Mouse (Mus musculus): ENCODE results near the gene Fjx1.

Fjx1 gene

DNA sequence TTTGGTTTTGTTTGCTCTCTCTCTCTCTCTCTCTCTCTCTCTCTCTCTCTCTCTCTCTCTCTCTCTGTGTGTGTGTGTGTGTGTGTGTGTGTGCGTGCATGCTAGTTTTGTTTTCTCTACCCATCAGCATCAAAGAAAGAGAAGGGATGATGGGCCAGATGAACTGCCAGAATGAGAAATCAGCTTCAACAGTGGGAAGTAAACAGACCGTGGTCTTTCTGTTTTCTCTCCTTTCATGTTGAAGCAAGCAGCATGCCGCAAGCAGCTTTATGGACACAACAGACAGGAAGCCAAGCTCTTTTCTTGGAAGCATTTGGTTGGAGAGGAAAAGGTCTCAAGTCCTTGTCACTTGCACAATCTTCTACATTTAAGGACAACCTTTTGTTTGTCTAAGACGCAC is 21.2 kb downstream of the Fjx1 start:
- in situ Hi-C loops (cut with MboI; ENCODE audit: unreplicated experiment in 2 of 2): no loop called here

DNA sequence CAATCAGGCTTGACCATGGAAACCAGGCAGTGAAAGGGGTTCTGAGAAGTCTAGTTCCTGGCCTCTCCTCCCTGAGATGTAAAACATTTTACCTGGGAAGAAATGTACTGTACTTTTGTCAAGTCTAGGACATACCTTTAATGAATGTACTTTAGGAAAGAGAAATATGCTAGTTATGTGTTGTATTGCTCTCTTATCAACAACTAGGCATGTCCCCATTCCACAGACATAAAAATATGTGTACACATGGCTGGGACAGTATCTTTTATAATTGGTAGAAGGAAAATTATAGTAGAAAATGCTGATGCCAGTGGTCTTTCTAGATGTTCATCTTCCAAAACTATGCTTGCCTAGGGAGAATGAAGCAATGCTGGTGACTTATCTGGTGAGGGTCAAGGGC is 24.3 kb downstream of the Fjx1 start:
- in situ Hi-C loops (cut with MboI; ENCODE audit: unreplicated experiment in 2 of 2): no loop called here

DNA sequence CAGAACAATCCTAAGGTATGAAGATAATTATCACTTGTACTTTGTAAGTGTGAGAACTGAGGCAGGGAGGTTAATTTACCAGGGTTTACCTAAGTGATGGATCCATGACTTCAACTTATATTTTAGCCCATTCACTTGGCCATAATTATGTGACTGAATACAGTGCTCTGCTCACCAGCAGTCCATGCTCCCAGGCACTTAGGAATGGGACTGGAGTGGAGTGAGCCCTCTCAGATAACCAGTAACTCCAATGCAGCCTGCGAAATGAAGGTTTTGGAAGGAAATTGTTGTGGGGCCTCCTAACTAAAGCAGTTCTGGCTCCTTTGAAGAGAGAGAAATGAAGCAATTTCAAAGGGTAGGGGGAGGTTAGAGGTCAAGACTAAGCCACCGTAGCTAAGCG is 25.9 kb downstream of the Fjx1 start:
- in situ Hi-C loops (cut with MboI; ENCODE audit: unreplicated experiment in 2 of 2): no loop called here

DNA sequence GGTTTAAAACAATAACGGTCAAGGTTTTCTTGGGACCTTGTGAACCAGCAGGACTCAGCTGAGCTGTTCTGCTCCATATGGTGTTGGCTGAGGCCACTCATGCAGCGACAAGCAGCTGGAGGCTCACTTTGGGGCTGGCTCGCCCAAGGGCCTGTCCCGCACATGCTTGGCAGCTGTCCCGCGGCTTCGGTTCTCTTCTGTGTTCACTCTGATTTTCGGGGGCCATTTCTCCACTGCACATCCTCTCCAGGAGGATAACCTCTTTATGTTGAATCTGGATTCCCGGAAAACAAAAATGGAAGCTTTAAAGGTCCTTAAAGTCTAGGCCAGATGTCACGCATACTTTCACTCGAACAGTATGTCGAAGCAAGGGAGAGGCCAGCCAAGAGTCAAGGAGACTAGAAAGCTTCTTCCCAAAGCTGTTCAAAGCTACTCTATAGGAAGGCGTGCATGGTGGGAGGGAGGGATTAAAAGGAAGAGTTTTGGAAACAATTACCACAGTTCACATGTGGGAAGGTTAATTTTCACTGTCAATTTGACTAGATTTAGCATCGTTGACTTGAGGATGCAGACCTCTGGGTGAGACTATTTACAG is 36.1 kb downstream of the Fjx1 start:
- in situ Hi-C loops (cut with MboI; ENCODE audit: unreplicated experiment in 2 of 2): no loop called here

DNA sequence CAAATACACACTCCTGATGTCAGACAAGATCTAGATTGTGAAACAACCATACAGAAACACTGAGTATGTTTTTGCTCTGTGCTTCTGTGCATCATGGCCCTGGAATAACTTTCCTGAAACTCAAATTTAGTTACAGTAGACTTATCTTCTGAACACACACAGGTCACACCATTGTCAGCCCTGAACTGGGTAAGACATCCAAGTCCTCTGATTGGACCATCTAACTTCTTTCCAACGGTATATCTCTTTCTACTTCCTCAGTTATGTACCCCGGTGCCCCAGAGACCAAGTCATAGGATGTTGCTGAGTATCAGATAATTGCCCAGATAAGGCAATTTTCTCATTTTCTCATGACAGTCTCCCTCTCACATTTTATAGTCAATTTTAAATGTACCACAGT is 39.6 kb downstream of the Fjx1 start:
- in situ Hi-C loops (cut with MboI; ENCODE audit: unreplicated experiment in 2 of 2): no loop called here

DNA sequence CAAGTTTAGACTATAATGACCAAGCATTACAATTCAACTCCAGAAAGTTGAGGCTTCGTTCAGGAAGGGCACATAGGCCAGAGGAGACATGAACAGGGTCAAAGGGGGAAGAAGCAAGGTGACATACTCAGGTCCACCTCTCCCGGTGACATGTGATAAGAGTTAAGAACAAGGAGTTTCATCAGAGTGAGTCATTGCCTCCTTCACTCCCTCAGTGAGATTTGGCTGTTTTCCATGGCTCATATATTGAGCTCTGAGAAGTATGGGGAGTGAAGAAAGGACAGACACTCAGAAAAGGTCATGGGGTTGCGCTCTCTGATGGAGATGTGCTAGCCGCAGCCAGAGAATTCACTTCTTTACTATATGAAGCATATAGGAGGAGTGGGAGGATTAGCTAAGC is 41.7 kb downstream of the Fjx1 start:
- in situ Hi-C loops (cut with MboI; ENCODE audit: unreplicated experiment in 2 of 2): no loop called here

DNA sequence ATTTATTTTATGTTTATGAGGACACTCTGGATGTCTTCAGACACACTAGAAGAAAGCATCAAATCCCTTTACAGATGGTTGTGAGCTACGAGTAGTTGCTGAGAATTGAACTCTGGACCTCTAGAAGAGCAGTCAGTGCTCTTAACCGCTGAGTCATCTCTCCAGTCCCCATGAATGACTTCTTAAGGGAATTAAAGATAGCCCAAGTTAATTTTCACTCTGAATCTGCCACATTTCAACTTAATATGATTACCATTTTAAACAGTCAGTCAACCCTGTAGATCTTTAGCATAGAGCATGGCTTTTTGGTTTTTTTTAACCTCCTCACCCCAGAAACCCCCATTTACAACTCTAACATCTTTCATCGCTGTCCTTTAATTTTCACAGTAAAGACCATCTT is 42.6 kb downstream of the Fjx1 start:
- in situ Hi-C loops (cut with MboI; ENCODE audit: unreplicated experiment in 2 of 2): no loop called here

DNA sequence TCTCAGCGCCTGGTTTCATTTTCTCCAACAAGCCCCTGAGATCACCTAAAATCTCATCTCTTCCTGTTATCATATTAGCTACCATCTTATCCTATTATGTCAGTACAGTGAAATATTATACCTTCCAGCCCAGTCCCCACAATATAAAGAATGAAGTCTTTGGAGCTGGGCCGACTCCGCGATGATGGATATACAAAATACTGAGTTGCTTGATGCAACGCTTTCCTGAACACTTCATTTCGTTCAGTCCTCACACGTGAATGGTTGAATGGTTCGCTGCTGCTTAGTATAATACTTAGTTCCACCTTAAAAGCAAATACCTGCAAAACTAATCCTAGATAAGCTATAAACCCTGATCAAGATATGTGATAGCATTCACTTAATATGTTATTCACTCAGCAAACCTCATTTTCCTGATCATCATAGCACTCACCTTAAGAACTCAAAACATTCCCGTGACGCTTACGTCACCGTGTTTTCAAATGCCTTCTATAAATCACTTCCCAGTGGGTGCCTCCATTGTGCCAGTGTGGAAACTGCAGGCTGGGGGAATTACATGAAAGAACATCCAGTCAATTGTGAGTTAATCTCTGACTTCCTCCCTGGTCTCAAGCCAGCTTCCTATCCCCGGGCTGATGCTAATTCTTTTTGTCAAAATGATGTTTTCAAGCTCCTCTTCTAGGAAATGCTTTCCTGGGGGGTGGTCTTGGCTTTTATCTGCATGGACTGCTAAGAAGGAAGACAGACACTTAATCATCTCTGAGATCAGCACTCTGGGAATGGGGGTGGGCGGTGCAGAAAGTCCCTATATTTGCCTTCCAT is 44.7 kb downstream of the Fjx1 start, which contains the start of gene Trim44:
TSS of gene Trim44 (minus strand) at position 466 of the 822 bp plus-strand sequence.
- in situ Hi-C loops (cut with MboI; ENCODE audit: unreplicated experiment in 2 of 2): no loop called here

DNA sequence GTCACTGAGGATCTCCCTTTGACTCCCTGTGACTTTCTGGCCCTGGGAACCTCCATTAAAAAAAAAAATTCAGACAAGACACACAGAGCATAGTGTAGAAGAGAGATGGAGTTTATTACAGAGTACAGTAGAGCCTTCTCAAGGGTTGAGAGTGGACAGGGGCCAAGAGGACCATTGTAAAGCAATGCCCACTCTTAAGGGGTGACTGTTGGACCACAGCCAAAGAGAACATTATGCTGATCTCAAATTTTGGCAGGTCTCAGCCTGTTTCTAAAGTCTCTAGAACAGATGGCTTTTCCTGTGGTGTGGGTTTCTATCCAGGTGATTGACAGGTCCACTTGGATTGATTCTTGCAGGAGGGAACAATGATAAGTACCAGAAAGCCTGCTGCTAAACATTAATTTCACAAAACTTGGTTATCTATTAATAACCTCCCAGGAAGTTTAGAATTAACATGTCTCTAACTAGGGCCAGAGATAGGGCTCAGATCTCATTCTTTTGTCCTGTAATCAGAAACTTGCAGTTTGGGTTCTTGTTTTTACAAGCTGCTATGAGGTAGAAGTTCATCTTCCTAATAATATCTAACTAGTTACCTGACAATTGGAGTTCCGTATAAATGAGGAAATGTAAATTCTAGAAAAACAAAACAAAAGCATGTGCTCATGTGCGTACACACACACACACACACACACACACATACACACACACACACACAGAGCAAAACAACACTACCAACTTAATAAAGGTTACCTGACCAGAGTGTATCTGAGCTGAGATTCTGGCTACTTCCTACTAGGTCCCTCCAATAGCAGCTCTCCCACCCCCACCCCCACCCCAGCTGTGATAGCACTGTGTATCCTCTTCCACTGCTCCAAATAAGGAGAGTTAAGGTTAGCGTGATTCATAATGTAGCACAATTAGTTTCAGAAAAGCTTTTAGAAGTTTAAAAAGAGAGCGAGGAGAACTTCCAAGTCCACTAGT is 45.7 kb downstream of the Fjx1 start:
- in situ Hi-C loops (cut with MboI; ENCODE audit: unreplicated experiment in 2 of 2): no loop called here

DNA sequence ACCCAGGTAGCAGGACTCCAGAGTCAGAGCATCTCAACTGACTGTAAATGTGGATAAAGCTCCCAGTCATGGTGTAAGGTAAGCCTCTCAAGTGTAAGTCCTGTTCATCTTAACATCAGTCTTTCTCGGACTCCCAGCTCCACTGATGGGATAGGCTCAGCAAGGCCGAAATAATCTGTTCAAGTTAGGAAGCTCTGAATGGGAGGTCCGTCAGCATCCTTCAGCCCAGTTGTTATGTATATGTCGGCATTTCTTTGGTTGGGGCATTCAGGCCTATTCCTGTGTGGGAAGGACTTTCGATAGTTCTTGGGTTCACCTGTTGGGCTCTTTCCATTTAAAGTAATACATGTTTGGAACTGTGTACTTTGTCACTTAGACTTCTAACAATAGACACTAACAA is 48.3 kb downstream of the Fjx1 start:
- in situ Hi-C loops (cut with MboI; ENCODE audit: unreplicated experiment in 2 of 2): no loop called here

DNA sequence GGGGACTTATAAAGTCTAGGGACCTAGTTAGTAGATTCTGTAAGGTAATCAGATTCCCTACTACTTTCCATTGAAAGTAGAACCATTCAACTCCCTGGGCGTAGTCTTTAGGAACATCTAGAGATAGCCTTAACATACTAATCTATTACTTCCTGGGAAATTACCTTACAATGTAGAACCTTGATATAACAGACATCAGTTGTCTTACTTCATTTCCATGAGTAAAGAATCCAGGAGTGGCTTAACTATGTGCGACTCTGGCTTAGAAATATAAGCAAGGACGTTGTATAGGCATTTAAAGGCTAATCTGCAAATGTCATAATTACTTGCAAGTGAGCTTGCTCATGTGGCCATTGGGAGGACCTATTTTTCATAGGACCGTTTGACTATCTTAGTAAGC is 49.0 kb downstream of the Fjx1 start:
- in situ Hi-C loops (cut with MboI; ENCODE audit: unreplicated experiment in 2 of 2): no loop called here

DNA sequence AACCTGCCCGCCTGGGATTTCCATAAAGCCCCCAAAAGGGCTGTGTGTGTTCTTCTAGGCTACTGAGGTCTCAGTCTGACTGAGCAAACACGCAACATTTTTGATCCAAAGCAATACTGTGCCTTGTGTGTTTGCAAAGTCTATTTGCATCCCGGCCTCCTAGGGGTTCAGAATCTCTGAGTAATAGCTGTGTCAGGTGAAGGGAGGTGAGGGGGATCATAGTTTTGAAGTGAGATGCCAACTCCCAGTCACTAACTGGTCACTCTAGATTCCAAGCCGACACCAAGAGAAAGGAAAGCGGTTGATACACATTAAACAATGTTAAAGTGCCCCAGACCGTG is 51.0 kb downstream of the Fjx1 start:
- in situ Hi-C loops (cut with MboI; ENCODE audit: unreplicated experiment in 2 of 2): no loop called here

DNA sequence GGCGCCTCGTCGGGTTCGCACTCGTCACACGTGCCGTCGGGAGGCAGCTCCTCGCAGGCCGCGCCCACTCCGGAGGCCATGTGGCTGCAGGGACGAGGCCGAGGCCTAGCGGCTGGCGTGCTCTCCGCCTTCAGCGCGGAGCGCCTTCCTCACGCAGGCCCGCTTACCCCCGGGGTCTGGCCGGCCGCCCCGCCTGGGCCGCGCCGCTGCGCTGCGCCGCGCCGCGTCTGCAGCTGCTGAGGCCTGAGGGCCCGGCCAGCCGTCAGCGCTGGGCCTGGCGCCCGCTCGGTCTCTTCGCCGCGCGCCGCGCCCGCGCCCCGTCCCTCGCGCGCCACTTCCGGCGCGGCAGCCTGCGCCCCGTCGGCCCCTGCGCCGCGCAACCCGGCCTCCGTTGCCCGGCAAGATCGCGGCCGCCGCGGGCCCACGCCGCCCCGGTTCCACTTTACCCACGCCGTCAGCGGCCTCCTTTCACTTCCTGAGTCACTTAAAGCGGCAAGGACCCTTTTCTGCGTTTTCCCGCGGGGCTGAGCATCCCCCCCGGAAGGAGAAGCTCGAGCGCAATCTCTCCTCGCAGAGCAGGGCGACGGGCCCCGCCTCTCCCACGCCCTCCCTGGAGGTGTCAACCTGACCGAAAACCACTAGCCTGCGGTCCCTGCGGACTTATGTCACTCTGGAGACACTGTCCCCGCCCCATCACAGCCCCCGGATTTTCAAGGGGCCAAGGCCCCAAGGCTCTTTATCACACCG is 51.5 kb downstream of the Fjx1 start:
- in situ Hi-C loops (cut with MboI; ENCODE audit: unreplicated experiment in 2 of 2): no loop called here

DNA sequence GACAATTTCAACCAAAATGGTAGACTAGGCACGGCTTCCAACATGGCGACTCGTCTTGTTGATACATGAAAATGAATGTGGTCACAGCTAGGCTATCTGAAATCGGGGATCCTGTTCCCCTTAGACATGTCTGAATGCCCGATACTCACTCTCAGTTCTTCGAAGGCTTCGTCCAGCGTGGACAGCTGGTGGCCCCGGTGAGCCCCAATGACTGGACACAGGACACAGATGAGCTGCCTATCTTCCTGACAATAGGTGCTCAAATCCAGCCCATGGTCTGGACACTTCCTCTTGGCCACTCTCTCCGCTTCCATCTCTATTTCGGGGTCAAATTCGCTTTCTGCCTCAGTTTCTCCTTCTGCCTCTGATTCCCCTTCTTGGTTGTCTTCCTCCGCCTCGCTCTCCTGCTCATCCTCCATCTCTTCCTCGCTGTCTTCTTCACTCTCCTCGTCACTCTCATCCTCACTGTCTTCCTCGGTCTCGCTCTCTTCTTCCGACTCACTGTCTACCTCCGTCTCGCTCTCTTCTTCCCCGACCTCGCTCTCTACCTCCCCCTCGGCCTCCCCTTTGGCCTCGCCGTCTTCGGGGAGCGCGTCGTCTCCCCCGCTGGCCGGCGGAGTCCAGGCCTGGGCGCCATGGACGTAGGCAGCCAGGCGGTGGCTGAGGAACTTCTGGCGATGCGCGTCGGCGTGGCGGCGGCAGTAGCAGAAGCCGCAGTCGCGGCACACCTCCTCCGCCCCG is 52.3 kb downstream of the Fjx1 start:
- in situ Hi-C loops (cut with MboI; ENCODE audit: unreplicated experiment in 2 of 2): loop anchor here in 1 of 2 experiments (25.0 kb wide), 1 partner anchor 1112 kb away; no protein-coding TSS in a partner anchor
